Mouse (Mus musculus) C2C12 (cell line): ENCODE data around the gene H2afy. TPM values are rescaled to one million over a fixed set of nuclear protein-coding genes. Genes with fewer than 3 reads are reported as not detected.

Experiments
- H3K27me3 ChIP-seq: one replicate; pipeline ENCODE4 v1.6.1; 2011; ENCODE audit not compliant: control insufficient read depth, insufficient read depth, insufficient read length
- H3K36me3 ChIP-seq: one replicate; pipeline ENCODE4 v1.6.1; 2011; ENCODE audit not compliant: control insufficient read depth, insufficient read depth
- H3K4me3 ChIP-seq: one replicate; pipeline ENCODE4 v1.5.1; 2011; ENCODE audit warnings: mild to moderate bottlenecking, control low read depth; ENCODE audit not compliant: poor library complexity, insufficient read depth, severe bottlenecking
- H3K79me2 ChIP-seq: one replicate; pipeline ENCODE4 v1.6.1; 2011; ENCODE audit not compliant: control insufficient read depth, insufficient read depth
- H3K79me3 ChIP-seq: one replicate; pipeline ENCODE4 v1.6.1; 2011; ENCODE audit warnings: low read depth, control low read depth
- H3ac ChIP-seq: one replicate; pipeline ENCODE3; 2011; ENCODE audit warnings: low read depth; ENCODE audit not compliant: control insufficient read depth, insufficient read length
- CEBPB ChIP-seq: IDR thresholded peaks from one replicate; pipeline ENCODE4 v1.6.1; 2011; ENCODE audit warnings: low read depth, mild to moderate bottlenecking, control low read depth, moderate library complexity
- CTCF ChIP-seq: IDR thresholded peaks from one replicate; pipeline ENCODE4 v1.5.1; 2011; ENCODE audit not compliant: control insufficient read depth, insufficient read depth, insufficient read length
- FOSL1 ChIP-seq: IDR thresholded peaks from one replicate; pipeline ENCODE4 v1.8.0; 2011; ENCODE audit warnings: mild to moderate bottlenecking, low read length; ENCODE audit not compliant: poor library complexity, insufficient read depth, severe bottlenecking
- MAX ChIP-seq: IDR thresholded peaks from one replicate; pipeline ENCODE4 v1.6.1; 2011; ENCODE audit warnings: mild to moderate bottlenecking, control low read depth
- MYOD1 ChIP-seq: IDR thresholded peaks from one replicate; pipeline ENCODE4 v1.6.1; 2011; ENCODE audit warnings: low read depth; ENCODE audit not compliant: control insufficient read depth, insufficient read length
- MYOG ChIP-seq: IDR thresholded peaks from one replicate; pipeline ENCODE4 v1.6.1; 2011; ENCODE audit not compliant: control insufficient read depth, insufficient read length; ENCODE audit errors: extremely low read depth
- USF1 ChIP-seq: IDR thresholded peaks from one replicate; pipeline ENCODE4 v1.6.1; 2011; ENCODE audit warnings: low read depth, mild to moderate bottlenecking, control low read depth, moderate library complexity
- polyA plus RNA-seq: library from polyadenylated mRNA; unstranded; fragments of >200 nt; fragmentation: generic; extraction: Trizol; gene quantifications from one replicate; pipeline ENCODE4 v1.2.1, GENCODE M21; 2012; ENCODE audit warnings: missing spikeins

The H2afy gene
- polyA plus RNA-seq, 1 experiment = 94.5 TPM

DNA sequence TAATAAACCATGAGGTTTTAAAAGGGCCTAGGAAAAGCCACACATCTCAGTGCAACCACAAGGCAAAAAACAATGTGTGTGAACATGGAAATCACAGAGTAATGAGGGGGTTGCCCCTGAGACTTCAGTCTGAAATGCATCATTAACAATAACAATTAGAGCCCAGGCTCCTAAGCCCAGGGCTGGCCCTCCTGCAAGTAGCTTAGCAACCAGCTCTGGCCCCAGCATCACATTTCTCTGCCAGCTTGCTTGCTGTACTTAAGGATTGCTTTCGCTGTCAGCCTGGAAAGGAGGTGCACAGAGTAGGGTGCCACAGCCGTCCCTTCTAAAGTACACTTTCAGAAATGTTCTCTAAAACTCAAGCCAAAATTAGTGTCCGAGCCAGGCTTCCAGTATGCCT is 42.5 kb downstream of the H2afy start:
- H3K4me3 ChIP-seq = no peak overlapping the region
- H3K79me2 ChIP-seq = no peaks in the 10 kb centered on the region
- H3K36me3 ChIP-seq = peaks cover 46% of the 10 kb centered on the region
- H3K79me3 ChIP-seq = no peaks in the 10 kb centered on the region
- H3ac ChIP-seq = no peak overlapping the region
- TF ChIP-seq CEBPB (no peak), CTCF (no peak), MAX (no peak), FOSL1 (no peak), MYOG (no peak), USF1 (no peak), MYOD1 (no peak)
- H3K27me3 ChIP-seq = no peaks in the 10 kb centered on the region

GRCm38 (mm10) chr13:56092606-56093005 is 43.6 kb downstream of the H2afy start:
- TF ChIP-seq MYOD1 = no peak
- TF ChIP-seq USF1 = no peak
- TF ChIP-seq CEBPB = no peak
- no peak for TF ChIP-seq MAX
- TF ChIP-seq FOSL1 = no peak
- no peak for TF ChIP-seq CTCF
- no peak for TF ChIP-seq MYOG
- no peak overlapping the region for H3ac ChIP-seq
- no peaks in the 10 kb centered on the region for H3K79me2 ChIP-seq
- H3K36me3 ChIP-seq = peaks cover 51% of the 10 kb centered on the region
- no peaks in the 10 kb centered on the region for H3K79me3 ChIP-seq
- no peak overlapping the region for H3K4me3 ChIP-seq
- H3K27me3 ChIP-seq = no peaks in the 10 kb centered on the region

GRCm38 (mm10) chr13:56090597-56090996 is 45.6 kb downstream of the H2afy start:
- Histone ChIP-seq H3K36me3 (peaks cover 55% of the 10 kb centered on the region), H3K79me2 (no peaks in the 10 kb centered on the region), H3ac (no peak overlapping the region), H3K4me3 (no peak overlapping the region), H3K79me3 (no peaks in the 10 kb centered on the region), H3K27me3 (no peaks in the 10 kb centered on the region)
- TF ChIP-seq MAX (no peak), FOSL1 (no peak), CEBPB (no peak), MYOD1 (no peak), MYOG (no peak), USF1 (no peak), CTCF (no peak)

DNA sequence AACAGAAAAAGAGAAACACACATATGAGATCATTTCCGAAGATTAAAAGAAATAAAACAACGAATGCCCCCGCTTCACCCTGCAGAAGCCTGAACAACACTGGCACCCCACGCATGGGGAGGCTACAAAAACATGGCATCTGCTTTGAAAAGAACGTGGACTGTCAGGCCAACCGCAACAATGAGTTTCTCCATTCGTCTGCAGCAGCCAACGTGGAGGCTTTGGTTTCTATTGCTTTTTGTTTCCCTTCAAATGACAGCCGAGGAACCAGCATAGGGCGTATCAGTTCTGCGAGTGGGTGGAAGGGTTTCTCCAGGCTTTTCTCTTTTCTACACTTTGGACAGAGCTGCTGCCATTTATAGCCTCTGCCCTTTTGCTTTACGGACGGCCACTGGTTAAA is 47.6 kb downstream of the H2afy start:
- Histone ChIP-seq H3K79me3 (no peaks in the 10 kb centered on the region), H3K4me3 (no peak overlapping the region), H3ac (no peak overlapping the region), H3K27me3 (no peaks in the 10 kb centered on the region), H3K36me3 (peaks cover 46% of the 10 kb centered on the region), H3K79me2 (no peaks in the 10 kb centered on the region)
- TF ChIP-seq MAX (no peak), MYOD1 (no peak), CTCF (no peak), CEBPB (no peak), FOSL1 (no peak), MYOG (no peak), USF1 (no peak)

- H3K79me2 ChIP-seq = no peaks in the 10 kb centered on the region
- no peak for TF ChIP-seq FOSL1
- TF ChIP-seq MYOD1 = no peak
- no peak for TF ChIP-seq USF1
- no peak for TF ChIP-seq CTCF
- no peak for TF ChIP-seq MAX
- no peak for TF ChIP-seq MYOG
- TF ChIP-seq CEBPB = no peak
- no peaks in the 10 kb centered on the region for H3K79me3 ChIP-seq
- no peak overlapping the region for H3ac ChIP-seq
- H3K36me3 ChIP-seq = peaks cover 53% of the 10 kb centered on the region
- no peaks in the 10 kb centered on the region for H3K27me3 ChIP-seq
- no peak overlapping the region for H3K4me3 ChIP-seq
Observed at GRCm38 (mm10) chr13:56087936-56088335, 48.2 kb downstream of the H2afy start.

DNA sequence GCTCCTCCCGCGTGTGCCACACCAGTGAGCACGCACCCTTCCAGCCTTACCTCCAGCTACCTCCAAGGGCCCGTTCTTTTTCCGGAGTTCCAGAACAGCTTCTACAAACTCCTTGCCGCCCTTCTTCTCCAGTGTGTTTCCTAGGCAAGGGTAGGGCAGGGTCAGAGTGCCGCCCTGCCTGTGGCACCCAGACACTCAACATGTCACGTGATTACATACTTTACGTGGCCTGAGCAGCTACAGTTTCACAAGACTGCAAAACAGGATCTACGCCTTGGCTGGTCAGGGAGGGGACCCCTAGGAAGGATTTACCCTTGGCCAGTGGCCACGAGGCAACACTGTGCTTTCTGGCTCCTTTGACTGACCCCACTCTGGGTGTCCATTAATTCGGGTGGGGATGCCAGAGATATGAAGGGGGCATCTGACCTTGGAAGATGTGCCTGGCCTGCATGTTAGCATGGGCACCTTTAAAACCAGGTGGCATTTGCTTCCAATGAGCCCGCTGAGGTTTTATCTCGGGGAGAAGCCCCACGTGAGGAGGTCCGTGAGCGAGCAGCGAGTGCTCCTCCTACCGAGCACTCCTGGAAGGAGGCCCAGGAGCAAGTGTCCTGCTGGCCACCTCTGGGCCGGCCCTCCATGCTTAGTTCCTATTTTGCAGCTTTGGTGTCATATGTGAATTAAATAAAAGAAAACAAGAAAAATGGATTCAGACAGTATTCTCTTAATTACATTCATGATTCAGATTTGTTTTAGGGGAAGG is 51.8 kb downstream of the H2afy start:
- H3K36me3 ChIP-seq = peaks cover 44% of the 10 kb centered on the region
- H3K4me3 ChIP-seq = no peak overlapping the region
- H3K79me2 ChIP-seq = no peaks in the 10 kb centered on the region
- no peak for TF ChIP-seq CEBPB
- TF ChIP-seq MYOD1 = no peak
- TF ChIP-seq CTCF = no peak
- TF ChIP-seq MYOG = no peak
- H3K79me3 ChIP-seq = no peaks in the 10 kb centered on the region
- H3K27me3 ChIP-seq = no peaks in the 10 kb centered on the region
- no peak overlapping the region for H3ac ChIP-seq
